Comparison of ENCODE assay signal across 16 mouse cellular contexts in genomic region chr9:37213060-37213738, GRCm38 (mm10). TPM values are rescaled to one million over a fixed set of nuclear protein-coding genes. Genes with fewer than 3 reads are reported as not detected.
DNase-seq lines count a peak whose midpoint lies in the region; ATAC-seq lines count a peak whose summit lies in the region.
"Had no signal": no experiment of that assay in that cellular context is flagged by ENCODE, and none has a peak within 500 bp of the region (broad histone marks: within the 10 kb centered on the region; RNA-seq: fewer than 3 reads in every experiment).

No protein-coding gene starts in this region.

- peak; percentile 73 for ATAC-seq in granulocyte monocyte progenitor cell, adult 5-6 weeks (replicated peaks; ENCODE audit: poor library complexity, severe bottlenecking)
- ATAC-seq: liver, embryonic 12.5 days; midbrain, embryonic 13.5 days had no signal

- peak; percentile 57 to 60 for DNase-seq in frontal cortex, adult 2 months (ENCODE audit: extremely low spot score in 1 of 2, low spot score in 1 of 2)
- DNase-seq in frontal cortex, postnatal 25 days (ENCODE audit: low spot score in 2 of 2), result no peak
- DNase-seq in A20 (ENCODE audit: low read depth, low spot score), result peak; percentile 44
- peak; percentile 49 to 66 for DNase-seq in right cerebral cortex, postnatal 10 days (ENCODE audit: low spot score in 2 of 2)
- DNase-seq in kidney, postnatal 10 days, result no peak
- no peak for DNase-seq in urinary bladder, adult 18-20 months (ENCODE audit: low spot score in 2 of 2)
- DNase-seq: adrenal gland, postnatal 10 days; cerebellum, adult 2 months; cerebellum, postnatal 25 days; kidney, adult 2 months; lung, adult 2 months; lung, postnatal 14 days; thymus, adult 2 months had no signal

RNA-seq across cellular contexts. Expression of gene Tmem218, which starts 5.2 kb away (rescaled TPM):
- polyA plus RNA-seq in frontal cortex, adult 2 months (2012; rRNA removed), result 9.0 TPM in 2 replicates
- 2.0 and 4.1 TPM in 2 replicates for total RNA-seq in granulocyte monocyte progenitor cell, adult 5-6 weeks (2014; fragmentation: Nextera tagmentation)
- 1.9 and 4.2 TPM in 2 replicates for total RNA-seq in granulocyte monocyte progenitor cell, adult 5-6 weeks (2017)

RNA-seq across cellular contexts. Expression of gene Slc37a2, which starts 42.3 kb away (rescaled TPM):
- 2.7 and 3.1 TPM in 2 replicates for polyA plus RNA-seq in frontal cortex, adult 2 months (2012; rRNA removed)
- 0.81 TPM in 1 of 2 replicates, not detected in the other for total RNA-seq in granulocyte monocyte progenitor cell, adult 5-6 weeks (2014; fragmentation: Nextera tagmentation)
- 0.34 and 0.52 TPM in 2 replicates for total RNA-seq in granulocyte monocyte progenitor cell, adult 5-6 weeks (2017)

Comparison
In these comparisons a context has a peak if more than half of its experiments do, and no peak if none do; other contexts are left out.
1. DNase-seq: peak in frontal cortex, adult 2 months (2 of 2), A20 (single experiment) and right cerebral cortex, postnatal 10 days (2 of 2); none in frontal cortex, postnatal 25 days (0 of 2), kidney, postnatal 10 days (single experiment) and urinary bladder, adult 18-20 months (0 of 2).